Mouse (Mus musculus) thymus, adult 2 months (tissue): ENCODE measurements around the gene Cks1b. TPM values are rescaled to one million over a fixed set of nuclear protein-coding genes. Genes with fewer than 3 reads are reported as not detected.

Experiments used
- DNase-seq: peaks from one replicate; pipeline ENCODE4 v3.0.0; 2021
- H3K27ac ChIP-seq: fragments of 200-500 bp; 2 replicates; pipeline ENCODE4 v1.5.1; 2012; ENCODE audit warnings: low read length, control low read depth; ENCODE audit not compliant: control insufficient read depth, insufficient read depth
- H3K27me3 ChIP-seq: fragments of 200-500 bp; 2 replicates; pipeline ENCODE4 v1.6.1; 2012; ENCODE audit warnings: mild to moderate bottlenecking, low read length, moderate library complexity, mixed read lengths; ENCODE audit not compliant: control insufficient read depth, insufficient read depth
- H3K36me3 ChIP-seq: fragments of 200-500 bp; 2 replicates; pipeline ENCODE4 v1.6.1; 2012; ENCODE audit warnings: mild to moderate bottlenecking, low read length, moderate library complexity; ENCODE audit not compliant: control insufficient read depth, insufficient read depth
- H3K4me1 ChIP-seq: fragments of 200-500 bp; replicated peaks from 2 replicates; pipeline ENCODE4 v1.6.1; 2012; ENCODE audit warnings: low read length; ENCODE audit not compliant: control insufficient read depth, insufficient read depth
- H3K4me3 ChIP-seq: fragments of 200-500 bp; 2 replicates; pipeline ENCODE4 v1.5.1; 2012; ENCODE audit warnings: mild to moderate bottlenecking, low read length, control low read depth, moderate library complexity; ENCODE audit not compliant: control insufficient read depth, insufficient read depth
- CTCF ChIP-seq: fragments of 200-500 bp; IDR thresholded peaks from 2 replicates; pipeline ENCODE4 v1.5.1; 2012; ENCODE audit warnings: mild to moderate bottlenecking, control low read depth, low read length, moderate library complexity, borderline replicate concordance; ENCODE audit not compliant: control insufficient read depth, poor library complexity, insufficient read depth; ENCODE audit errors: extremely low read depth
- POLR2A ChIP-seq: fragments of 200-500 bp; IDR thresholded peaks from 2 replicates; pipeline ENCODE4 v1.6.1; 2012; ENCODE audit warnings: mild to moderate bottlenecking, low read length, control low read depth, moderate library complexity; ENCODE audit not compliant: control insufficient read depth, poor library complexity, insufficient read depth; ENCODE audit errors: extremely low read depth
- WGBS: fragments of 180-500 bp; shearing (Covaris S2); methylation state at CpG from one replicate; pipeline ENCODE4 v1.1.7; 2018; 5-methylcytosine and 5-hydroxymethylcytosine counted together
- polyA plus RNA-seq: library from polyadenylated mRNA; depleted of rRNA; stranded (reverse); fragments of >200 nt; gene quantifications from 2 replicates; pipeline ENCODE4 v1.2.3, GENCODE M21; 2012

Cks1b gene
- polyA plus RNA-seq, 1 experiment, result 104 TPM

GRCm38 (mm10) chr3:89388901-89389740, 29.1 kb downstream of the Cks1b start:
- Histone ChIP-seq H3K27me3 (peaks cover 7% of the 10 kb centered on the region), H3K4me1 (peaks cover 64% of the 10 kb centered on the region), H3K27ac (peak overlapping the region; percentile 72), H3K36me3 (no peaks in the 10 kb centered on the region), H3K4me3 (no peak overlapping the region)
- peak; percentile 49 for DNase-seq
- no peak for TF ChIP-seq POLR2A
- TF ChIP-seq CTCF, result no peak
- 22% methylated on average over 5 of the region's 6 CpGs for WGBS

GRCm38 (mm10) chr3:89388134-89388881, 29.9 kb downstream of the Cks1b start:
- H3K27me3 ChIP-seq, result peaks cover 4% of the 10 kb centered on the region
- no peak for TF ChIP-seq CTCF
- TF ChIP-seq POLR2A, result no peak
- WGBS, result 89% methylated on average over 11 of the region's 11 CpGs
- H3K4me3 ChIP-seq, result 0 out of 2 replicates have a peak overlapping the region, but pooled peaks have one; percentile 3
- peaks cover 65% of the 10 kb centered on the region for H3K4me1 ChIP-seq
- peak; percentile 16 for DNase-seq
- 0 out of 2 replicates have a peak overlapping the region, but pooled peaks have one; percentile 2 for H3K27ac ChIP-seq
- no peaks in the 10 kb centered on the region for H3K36me3 ChIP-seq

GRCm38 (mm10) chr3:89387632-89388031, 30.6 kb downstream of the Cks1b start:
- no peaks in the 10 kb centered on the region for H3K36me3 ChIP-seq
- 86% methylated on average over 11 of the region's 11 CpGs for WGBS
- peak overlapping the region; percentile 40; the same call in 1 of the 2 replicates for H3K27ac ChIP-seq
- H3K27me3 ChIP-seq, result peaks cover 4% of the 10 kb centered on the region
- no peak for TF ChIP-seq POLR2A
- TF ChIP-seq CTCF, result no peak
- DNase-seq, result no peak
- peaks cover 65% of the 10 kb centered on the region for H3K4me1 ChIP-seq
- H3K4me3 ChIP-seq, result peak overlapping the region; percentile 37

GRCm38 (mm10) chr3:89386438-89387420, 31.5 kb downstream of the Cks1b start:
- 84% methylated on average over 17 of the region's 17 CpGs for WGBS
- peak overlapping the region; percentile 53 for H3K27ac ChIP-seq

GRCm38 (mm10) chr3:89385451-89385850, 32.7 kb downstream of the Cks1b start:
- DNase-seq, result peak; percentile 66
- peak overlapping the region; percentile 53; the same call in 1 of the 2 replicates for H3K27ac ChIP-seq
- H3K4me1 ChIP-seq, result peaks cover 57% of the 10 kb centered on the region
- TF ChIP-seq POLR2A, result no peak
- TF ChIP-seq CTCF, result no peak
- 3% methylated on average over 11 of the region's 11 CpGs for WGBS
- H3K36me3 ChIP-seq, result no peaks in the 10 kb centered on the region
- H3K27me3 ChIP-seq, result no peaks in the 10 kb centered on the region
- H3K4me3 ChIP-seq, result peak overlapping the region; percentile 37

More at GRCm38 (mm10) chr3:89386438-89387420, 31.5 kb downstream of the Cks1b start:
- Histone ChIP-seq H3K4me1 (peaks cover 60% of the 10 kb centered on the region), H3K27me3 (no peaks in the 10 kb centered on the region; the same call in 1 of the 2 replicates), H3K4me3 (peak overlapping the region; percentile 37), H3K36me3 (no peaks in the 10 kb centered on the region)
- TF ChIP-seq POLR2A, result no peak
- no peak for TF ChIP-seq CTCF
- peak; percentile 48 for DNase-seq
